Mouse (Mus musculus): Measurements from ENCODE around the gene Urb2. TPM values are rescaled to one million over a fixed set of nuclear protein-coding genes. Genes with fewer than 3 reads are reported as not detected.

Gene Urb2
- total RNA-seq (2023), result 23.4 to 26.3 TPM (median 24.8 TPM) in 4 replicates

GRCm38 (mm10) chr8:124021237-124022227 lies at the start of gene Urb2, which contains the start of gene Taf5l:
Gene Urb2, plus strand, starts transcription at chr8:124021508.
Gene Taf5l, minus strand, starts transcription at chr8:124021397.

GRCm38 (mm10) chr8:123982826-123983400 lies 38.4 kb upstream of the Urb2 start, which contains the start of gene Abcb10:
Gene Abcb10, minus strand, starts transcription at chr8:123983122.

Other genes starting within 250 kb of the Urb2 start
- not detected in 4 replicates for gene Rab4a, start 215.5 kb upstream of the Urb2 start, total RNA-seq (2023)
- gene Ccsap, start 161.3 kb upstream of the Urb2 start, total RNA-seq (2023), result 19.0 to 22.3 TPM (median 20.5 TPM) in 4 replicates
- 0.39 TPM in 1 of 4 replicates, not detected in the others for gene Acta1, start 126.8 kb upstream of the Urb2 start, total RNA-seq (2023)
- 35.1 to 37.8 TPM (median 37.2 TPM) in 4 replicates for gene Nup133, start 72.2 kb upstream of the Urb2 start, total RNA-seq (2023)
- 11.7 to 14.2 TPM (median 13.2 TPM) in 4 replicates for gene Abcb10, start 38.4 kb upstream of the Urb2 start, total RNA-seq (2023)
- gene Taf5l, start 111 bp upstream of the Urb2 start, total RNA-seq (2023), result 71.1 to 78.8 TPM (median 74.0 TPM) in 4 replicates
- 7.2 to 21.2 TPM (median 16.0 TPM) in 4 replicates for gene Galnt2, start 209.9 kb downstream of the Urb2 start, total RNA-seq (2023)